Mouse (Mus musculus): ENCODE results near the gene Epas1. TPM values are rescaled to one million over a fixed set of nuclear protein-coding genes. Genes with fewer than 3 reads are reported as not detected.

Epas1 gene
- polyA plus RNA-seq, 1 experiment from 2014 or later, result 6.1 TPM

Other genes with a start within 250 kb of the Epas1 start
- 0.10 TPM in 1 of 2 replicates, not detected in the other for gene Gm10309, start 248.5 kb upstream of the Epas1 start, polyA plus RNA-seq (2014; fragmentation: Nextera tagmentation; extraction: Ambion mirVana)
- gene Tmem247, start 163.6 kb downstream of the Epas1 start, polyA plus RNA-seq (2014; fragmentation: Nextera tagmentation; extraction: Ambion mirVana), result not detected in 2 replicates
- gene Atp6v1e2, start 194.2 kb downstream of the Epas1 start, polyA plus RNA-seq (2014; fragmentation: Nextera tagmentation; extraction: Ambion mirVana), result not detected in 2 replicates
- 5.2 and 6.2 TPM in 2 replicates for gene Rhoq, start 209.4 kb downstream of the Epas1 start, polyA plus RNA-seq (2014; fragmentation: Nextera tagmentation; extraction: Ambion mirVana)